Mouse (Mus musculus) forebrain, embryonic 16.5 days (tissue): ENCODE data around the gene Zdhhc21. TPM values are rescaled to one million over a fixed set of nuclear protein-coding genes. Genes with fewer than 3 reads are reported as not detected.

ENCODE experiments used
- ATAC-seq: fragments of 200-750 bp; cut with Nextera tagmentation; 2 replicates; pipeline ENCODE4 v1.8.0; 2017; ENCODE audit warnings: mild to moderate bottlenecking, moderate library complexity
- H3K27ac ChIP-seq: fragments of 300-500 bp; sonication (generic); 2 replicates; pipeline ENCODE4 v1.5.1; 2014; ENCODE audit warnings: low read length, control low read depth
- H3K27me3 ChIP-seq: fragments of 300-500 bp; sonication (generic); replicated peaks from 2 replicates; pipeline ENCODE4 v1.6.1; 2014; ENCODE audit warnings: low read length; ENCODE audit not compliant: control insufficient read depth, insufficient read depth
- H3K36me3 ChIP-seq: fragments of 300-500 bp; sonication (generic); 2 replicates; pipeline ENCODE4 v1.6.1; 2014; ENCODE audit not compliant: control insufficient read depth, insufficient read depth
- H3K4me1 ChIP-seq: fragments of 300-500 bp; sonication (generic); replicated peaks from 2 replicates; pipeline ENCODE4 v1.6.1; 2014; ENCODE audit warnings: low read length; ENCODE audit not compliant: control insufficient read depth, insufficient read depth
- H3K4me2 ChIP-seq: fragments of 300-500 bp; sonication (generic); 2 replicates; pipeline ENCODE4 v1.6.1; 2014; ENCODE audit warnings: mild to moderate bottlenecking, low read length, control low read depth
- H3K4me3 ChIP-seq: fragments of 300-500 bp; sonication (generic); replicated peaks from 2 replicates; pipeline ENCODE4 v1.5.1; 2014; ENCODE audit warnings: mild to moderate bottlenecking, low read length, control low read depth
- H3K9ac ChIP-seq: fragments of 300-500 bp; sonication (generic); replicated peaks from 2 replicates; pipeline ENCODE4 v1.6.1; 2014; ENCODE audit warnings: low read depth, low read length, control low read depth
- H3K9me3 ChIP-seq: fragments of 300-500 bp; sonication (generic); 2 replicates; pipeline ENCODE4 v1.6.1; 2016; ENCODE audit warnings: low read length; ENCODE audit not compliant: control insufficient read depth
- WGBS: fragments of 180-500 bp; shearing (Covaris S2); extraction: QIAGEN DNeasy Blood & Tissue Kit; methylation state at CpG from one replicate; pipeline ENCODE4 v1.1.7; 2014; 5-methylcytosine and 5-hydroxymethylcytosine counted together
- polyA plus RNA-seq: library from polyadenylated mRNA; unstranded; fragments of >200 nt; fragmentation: Nextera tagmentation; extraction: Ambion mirVana; gene quantifications from 2 replicates; pipeline ENCODE4 v1.2.1, GENCODE M21; 2015

Gene Zdhhc21
- polyA plus RNA-seq, 1 experiment from 2014 or later = 20.1 TPM

- Histone ChIP-seq H3K4me1 (no peaks in the 10 kb centered on the region), H3K4me2 (no peak overlapping the region), H3K9ac (no peak overlapping the region), H3K27me3 (no peaks in the 10 kb centered on the region), H3K27ac (no peak overlapping the region), H3K9me3 (no peaks in the 10 kb centered on the region), H3K4me3 (no peak overlapping the region), H3K36me3 (peaks cover 4% of the 10 kb centered on the region; the same call in 1 of the 2 replicates)
- WGBS = 52% methylated on average over 5 of the region's 5 CpGs
- ATAC-seq = no peak
Observed at GRCm38 (mm10) chr4:82848552-82849234, 11.1 kb downstream of the Zdhhc21 start.

GRCm38 (mm10) chr4:82837526-82838240 is 22.1 kb downstream of the Zdhhc21 start:
- no peaks in the 10 kb centered on the region for H3K27me3 ChIP-seq
- 67% methylated on average over 3 of the region's 3 CpGs for WGBS
- H3K36me3 ChIP-seq = peaks cover 7% of the 10 kb centered on the region
- H3K9ac ChIP-seq = no peak overlapping the region
- H3K4me1 ChIP-seq = no peaks in the 10 kb centered on the region
- H3K9me3 ChIP-seq = no peaks in the 10 kb centered on the region
- H3K27ac ChIP-seq = no peak overlapping the region
- no peak overlapping the region for H3K4me3 ChIP-seq
- ATAC-seq = no peak
- H3K4me2 ChIP-seq = no peak overlapping the region

GRCm38 (mm10) chr4:82831155-82831554 is 28.6 kb downstream of the Zdhhc21 start:
- Histone ChIP-seq H3K36me3 (peaks cover 4% of the 10 kb centered on the region; the same call in 1 of the 2 replicates), H3K4me3 (no peak overlapping the region), H3K27ac (no peak overlapping the region), H3K4me2 (no peak overlapping the region), H3K9ac (no peak overlapping the region), H3K27me3 (no peaks in the 10 kb centered on the region), H3K4me1 (peaks cover 2% of the 10 kb centered on the region; the same call in 1 of the 2 replicates), H3K9me3 (no peaks in the 10 kb centered on the region)
- no peak for ATAC-seq
- 94% methylated on average over 2 of the region's 2 CpGs for WGBS

GRCm38 (mm10) chr4:82829429-82829828 is 30.3 kb downstream of the Zdhhc21 start:
- Histone ChIP-seq H3K27me3 (no peaks in the 10 kb centered on the region), H3K36me3 (peaks cover under 1% of the 10 kb centered on the region; the same call in 1 of the 2 replicates), H3K9me3 (no peaks in the 10 kb centered on the region), H3K27ac (no peak overlapping the region), H3K9ac (no peak overlapping the region), H3K4me3 (no peak overlapping the region), H3K4me1 (peaks cover 2% of the 10 kb centered on the region; the same call in 1 of the 2 replicates), H3K4me2 (no peak overlapping the region)
- WGBS = 50% methylated on average over 5 of the region's 5 CpGs
- no peak for ATAC-seq

- Histone ChIP-seq H3K4me3 (no peak overlapping the region), H3K4me2 (no peak overlapping the region), H3K9ac (no peak overlapping the region), H3K4me1 (peaks cover 2% of the 10 kb centered on the region; the same call in 1 of the 2 replicates), H3K36me3 (no peaks in the 10 kb centered on the region), H3K27me3 (no peaks in the 10 kb centered on the region), H3K27ac (no peak overlapping the region), H3K9me3 (no peaks in the 10 kb centered on the region)
- WGBS = 25% methylated on average over 2 of the region's 2 CpGs
- no peak for ATAC-seq
Observed at GRCm38 (mm10) chr4:82827001-82827400, 32.8 kb downstream of the Zdhhc21 start.

- no peak overlapping the region for H3K4me3 ChIP-seq
- 0 out of 2 replicates have a peak, but pooled peaks cover 2% of the 10 kb centered on the region for H3K4me1 ChIP-seq
- no peak overlapping the region for H3K27ac ChIP-seq
- no peak for ATAC-seq
- no peak overlapping the region for H3K9ac ChIP-seq
- WGBS = 87% methylated on average over 5 of the region's 5 CpGs
- no peaks in the 10 kb centered on the region for H3K9me3 ChIP-seq
- H3K4me2 ChIP-seq = no peak overlapping the region
- H3K27me3 ChIP-seq = no peaks in the 10 kb centered on the region
- no peaks in the 10 kb centered on the region for H3K36me3 ChIP-seq
Observed at GRCm38 (mm10) chr4:82817833-82818232, 41.9 kb downstream of the Zdhhc21 start.

GRCm38 (mm10) chr4:82816351-82816750 is 43.4 kb downstream of the Zdhhc21 start:
- no peaks in the 10 kb centered on the region for H3K27me3 ChIP-seq
- no peak overlapping the region for H3K4me2 ChIP-seq
- no peaks in the 10 kb centered on the region for H3K36me3 ChIP-seq
- H3K27ac ChIP-seq = no peak overlapping the region
- 0 out of 2 replicates have a peak, but pooled peaks cover 2% of the 10 kb centered on the region for H3K4me1 ChIP-seq
- no peak for ATAC-seq
- H3K9me3 ChIP-seq = no peaks in the 10 kb centered on the region
- no peak overlapping the region for H3K9ac ChIP-seq
- H3K4me3 ChIP-seq = no peak overlapping the region
- 93% methylated on average over 8 of the region's 8 CpGs for WGBS

GRCm38 (mm10) chr4:82815296-82815695 is 44.5 kb downstream of the Zdhhc21 start:
- Histone ChIP-seq H3K9ac (no peak overlapping the region), H3K36me3 (no peaks in the 10 kb centered on the region), H3K4me2 (no peak overlapping the region), H3K9me3 (no peaks in the 10 kb centered on the region), H3K27me3 (no peaks in the 10 kb centered on the region), H3K27ac (no peak overlapping the region), H3K4me1 (0 out of 2 replicates have a peak, but pooled peaks cover 2% of the 10 kb centered on the region), H3K4me3 (no peak overlapping the region)
- ATAC-seq = peak; percentile 33; the same call in 1 of the 2 replicates
- 65% methylated on average over 4 of the region's 4 CpGs for WGBS

GRCm38 (mm10) chr4:82813356-82813755 is 46.4 kb downstream of the Zdhhc21 start:
- WGBS = 63% methylated on average over 6 of the region's 6 CpGs
- 0 out of 2 replicates have a peak, but pooled peaks have one; percentile 33 for ATAC-seq
- H3K4me3 ChIP-seq = no peak overlapping the region
- H3K27ac ChIP-seq = no peak overlapping the region
- H3K9me3 ChIP-seq = no peaks in the 10 kb centered on the region
- H3K36me3 ChIP-seq = no peaks in the 10 kb centered on the region
- 0 out of 2 replicates have a peak, but pooled peaks cover 2% of the 10 kb centered on the region for H3K4me1 ChIP-seq
- no peaks in the 10 kb centered on the region for H3K27me3 ChIP-seq
- no peak overlapping the region for H3K4me2 ChIP-seq
- H3K9ac ChIP-seq = no peak overlapping the region
